Mouse (Mus musculus) cortical plate, adult 2 months (tissue): ENCODE measurements around the gene Itpripl1. TPM values are rescaled to one million over a fixed set of nuclear protein-coding genes. Genes with fewer than 3 reads are reported as not detected.

Experiments used
- polyA plus RNA-seq: library from polyadenylated mRNA; depleted of rRNA; stranded (reverse); fragments of >200 nt; gene quantifications from 2 replicates; pipeline ENCODE4 v1.2.3, GENCODE M21; 2012; rRNA removed

Gene Itpripl1
- polyA plus RNA-seq, 1 experiment = 1.5 TPM

Other genes starting within 250 kb of the Itpripl1 start
- 22.3 and 22.8 TPM in 2 replicates for gene Sppl2a, start 210.2 kb downstream of the Itpripl1 start, polyA plus RNA-seq
- 7.4 and 8.3 TPM in 2 replicates for gene Ap4e1, start 134.7 kb downstream of the Itpripl1 start, polyA plus RNA-seq
- 23.7 and 26.5 TPM in 2 replicates for gene Blvra, start 72.8 kb downstream of the Itpripl1 start, polyA plus RNA-seq
- gene Ncaph, start 9.5 kb downstream of the Itpripl1 start, polyA plus RNA-seq = 1.6 and 2.2 TPM in 2 replicates
- gene 1810024B03Rik, start 64.8 kb upstream of the Itpripl1 start, polyA plus RNA-seq = 1.4 and 1.8 TPM in 2 replicates
- 61.7 and 62.3 TPM in 2 replicates for gene Snrnp200, start 64.9 kb upstream of the Itpripl1 start, polyA plus RNA-seq
- gene Ciao1, start 104.4 kb upstream of the Itpripl1 start, polyA plus RNA-seq = 72.2 and 79.1 TPM in 2 replicates
- 65.2 and 70.5 TPM in 2 replicates for gene Tmem127, start 104.5 kb upstream of the Itpripl1 start, polyA plus RNA-seq
- gene Stard7, start 126.8 kb upstream of the Itpripl1 start, polyA plus RNA-seq = 96.1 and 97.6 TPM in 2 replicates
- 1.6 and 1.8 TPM in 2 replicates for gene Dusp2, start 192.7 kb upstream of the Itpripl1 start, polyA plus RNA-seq
- not detected in 2 replicates for gene Astl, start 195.2 kb upstream of the Itpripl1 start, polyA plus RNA-seq
- 0.11 and 0.25 TPM in 2 replicates for gene Adra2b, start 219.8 kb upstream of the Itpripl1 start, polyA plus RNA-seq